Mouse (Mus musculus): ENCODE data around the gene Gbgt1.

DNA sequence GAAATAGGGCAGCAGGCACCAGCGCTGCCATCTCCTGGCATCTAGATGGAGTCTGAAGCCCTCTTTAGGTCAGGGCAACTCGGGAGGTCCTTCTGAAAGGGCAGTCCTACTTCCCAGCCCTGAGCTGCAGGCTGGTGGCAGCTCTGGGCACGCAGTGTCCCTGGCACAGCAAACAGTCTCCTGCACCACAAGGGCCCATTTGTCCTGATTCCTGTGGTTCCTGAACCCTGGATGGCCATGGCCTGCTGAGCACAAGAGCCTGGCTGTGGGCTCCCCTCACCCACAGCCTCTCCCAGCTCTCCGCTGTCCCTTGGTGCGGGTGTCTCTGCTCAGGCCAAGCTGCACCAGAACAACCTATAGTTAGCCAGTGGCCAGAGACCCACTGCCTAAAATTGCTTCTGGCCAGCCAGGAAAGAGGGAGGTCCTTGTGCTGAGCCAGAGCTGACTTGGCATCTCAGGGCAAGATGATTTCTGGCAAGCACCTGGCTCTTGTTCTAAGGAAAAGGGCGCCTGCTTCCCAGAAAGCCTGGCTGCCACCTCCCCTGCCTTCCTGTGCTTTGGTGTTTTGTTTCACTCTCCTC, 25.0 kb downstream of the Gbgt1 start:
- TF ChIP-seq CTCF (IDR thresholded peaks at IDR 0.05; ENCODE audit: borderline replicate concordance, insufficient read depth, low read depth, low read length) (no peak), POLR2A (IDR thresholded peaks at IDR 0.05; ENCODE audit: borderline replicate concordance, insufficient read depth, low read length) (no peak)

Measured in cerebellum, adult 2 months (tissue).